Mouse (Mus musculus): ENCODE measurements around the gene Fez1. TPM values are rescaled to one million over a fixed set of nuclear protein-coding genes. Genes with fewer than 3 reads are reported as not detected.

Gene Fez1
- polyA plus RNA-seq, 1 experiment from 2014 or later: 1.1 TPM

- H3K36me3 ChIP-seq: no peaks in the 10 kb centered on the region
- H3K9ac ChIP-seq: no peak overlapping the region
- WGBS (ENCODE audit: insufficient replicate concordance): 39% methylated on average over 3 of the region's 3 CpGs
- no peaks in the 10 kb centered on the region for H3K4me1 ChIP-seq (replicated peaks)
- ATAC-seq (ENCODE audit: low read depth) (no peak), DNase-seq (no peak)
- peaks cover 33% of the 10 kb centered on the region for H3K27me3 ChIP-seq
- no peak overlapping the region for H3K4me2 ChIP-seq
- no peak overlapping the region for H3K4me3 ChIP-seq (replicated peaks)
- H3K27ac ChIP-seq: no peak overlapping the region
- no peaks in the 10 kb centered on the region for H3K9me3 ChIP-seq (replicated peaks)
Observed at GRCm38 (mm10) chr9:36833914-36834313, 12.2 kb downstream of the Fez1 start.

- H3K4me3 ChIP-seq (replicated peaks): no peak overlapping the region
- H3K9me3 ChIP-seq (replicated peaks): no peaks in the 10 kb centered on the region
- H3K27me3 ChIP-seq: no peaks in the 10 kb centered on the region
- H3K36me3 ChIP-seq: no peaks in the 10 kb centered on the region
- H3K4me1 ChIP-seq (replicated peaks): no peaks in the 10 kb centered on the region
- H3K9ac ChIP-seq: no peak overlapping the region
- no peak overlapping the region for H3K27ac ChIP-seq
- no peak for ATAC-seq (ENCODE audit: low read depth)
- no peak overlapping the region for H3K4me2 ChIP-seq
- WGBS (ENCODE audit: insufficient replicate concordance): 40% methylated on average over 4 of the region's 4 CpGs
- no peak for DNase-seq
Observed at GRCm38 (mm10) chr9:36846346-36846745, 24.7 kb downstream of the Fez1 start.

- no peaks in the 10 kb centered on the region for H3K4me1 ChIP-seq (replicated peaks)
- H3K9me3 ChIP-seq (replicated peaks): no peaks in the 10 kb centered on the region
- H3K27ac ChIP-seq: no peak overlapping the region
- 58% methylated on average over 2 of the region's 2 CpGs for WGBS (ENCODE audit: insufficient replicate concordance)
- no peak for ATAC-seq (ENCODE audit: low read depth)
- no peak overlapping the region for H3K9ac ChIP-seq
- H3K4me2 ChIP-seq: no peak overlapping the region
- no peak for DNase-seq
- no peaks in the 10 kb centered on the region for H3K27me3 ChIP-seq
- H3K4me3 ChIP-seq (replicated peaks): no peak overlapping the region
- H3K36me3 ChIP-seq: no peaks in the 10 kb centered on the region
Observed at GRCm38 (mm10) chr9:36848661-36849060, 27.0 kb downstream of the Fez1 start.

- Histone ChIP-seq H3K27me3 (no peaks in the 10 kb centered on the region), H3K4me1 (replicated peaks) (no peaks in the 10 kb centered on the region), H3K27ac (no peak overlapping the region), H3K9ac (no peak overlapping the region), H3K9me3 (replicated peaks) (no peaks in the 10 kb centered on the region), H3K4me3 (replicated peaks) (no peak overlapping the region), H3K4me2 (no peak overlapping the region), H3K36me3 (no peaks in the 10 kb centered on the region)
- WGBS (ENCODE audit: insufficient replicate concordance): 45% methylated on average over 1 of the region's 1 CpGs
- DNase-seq (no peak), ATAC-seq (ENCODE audit: low read depth) (no peak)
Observed at GRCm38 (mm10) chr9:36850091-36850490, 28.4 kb downstream of the Fez1 start.

GRCm38 (mm10) chr9:36852175-36852574 is 30.5 kb downstream of the Fez1 start:
- H3K9me3 ChIP-seq (replicated peaks): no peaks in the 10 kb centered on the region
- no peaks in the 10 kb centered on the region for H3K27me3 ChIP-seq
- WGBS (ENCODE audit: insufficient replicate concordance): 47% methylated on average over 2 of the region's 2 CpGs
- H3K4me2 ChIP-seq: no peak overlapping the region
- H3K27ac ChIP-seq: no peak overlapping the region
- ATAC-seq (ENCODE audit: low read depth) (no peak), DNase-seq (no peak)
- no peaks in the 10 kb centered on the region for H3K4me1 ChIP-seq (replicated peaks)
- no peak overlapping the region for H3K4me3 ChIP-seq (replicated peaks)
- H3K36me3 ChIP-seq: no peaks in the 10 kb centered on the region
- no peak overlapping the region for H3K9ac ChIP-seq

GRCm38 (mm10) chr9:36856351-36856750 is 34.7 kb downstream of the Fez1 start:
- H3K9me3 ChIP-seq (replicated peaks): no peaks in the 10 kb centered on the region
- DNase-seq (no peak), ATAC-seq (ENCODE audit: low read depth) (no peak)
- no peak overlapping the region for H3K4me3 ChIP-seq (replicated peaks)
- no peaks in the 10 kb centered on the region for H3K36me3 ChIP-seq
- H3K27me3 ChIP-seq: no peaks in the 10 kb centered on the region
- H3K27ac ChIP-seq: no peak overlapping the region
- WGBS (ENCODE audit: insufficient replicate concordance): 52% methylated on average over 2 of the region's 2 CpGs
- peaks cover 2% of the 10 kb centered on the region; the same call in 1 of the 2 replicates for H3K4me1 ChIP-seq (replicated peaks)
- no peak overlapping the region for H3K4me2 ChIP-seq
- no peak overlapping the region for H3K9ac ChIP-seq

- Histone ChIP-seq H3K4me3 (replicated peaks) (no peak overlapping the region), H3K9ac (no peak overlapping the region), H3K4me1 (replicated peaks) (peaks cover 2% of the 10 kb centered on the region; the same call in 1 of the 2 replicates), H3K27ac (no peak overlapping the region), H3K9me3 (replicated peaks) (no peaks in the 10 kb centered on the region), H3K27me3 (no peaks in the 10 kb centered on the region), H3K36me3 (no peaks in the 10 kb centered on the region), H3K4me2 (no peak overlapping the region)
- DNase-seq: no peak
- WGBS (ENCODE audit: insufficient replicate concordance): 24% methylated on average over 8 of the region's 8 CpGs
- no peak for ATAC-seq (ENCODE audit: low read depth)
Observed at GRCm38 (mm10) chr9:36857476-36858117, 35.9 kb downstream of the Fez1 start.

GRCm38 (mm10) chr9:36858677-36859076 is 37.0 kb downstream of the Fez1 start:
- peaks cover 2% of the 10 kb centered on the region; the same call in 1 of the 2 replicates for H3K4me1 ChIP-seq (replicated peaks)
- no peak for ATAC-seq (ENCODE audit: low read depth)
- H3K4me2 ChIP-seq: no peak overlapping the region
- WGBS (ENCODE audit: insufficient replicate concordance): 40% methylated on average over 4 of the region's 4 CpGs
- no peaks in the 10 kb centered on the region for H3K9me3 ChIP-seq (replicated peaks)
- no peaks in the 10 kb centered on the region for H3K27me3 ChIP-seq
- DNase-seq: no peak
- no peaks in the 10 kb centered on the region for H3K36me3 ChIP-seq
- no peak overlapping the region for H3K27ac ChIP-seq
- H3K4me3 ChIP-seq (replicated peaks): no peak overlapping the region
- no peak overlapping the region for H3K9ac ChIP-seq

GRCm38 (mm10) chr9:36862576-36862975 is 40.9 kb downstream of the Fez1 start:
- DNase-seq (no peak), ATAC-seq (ENCODE audit: low read depth) (no peak)
- H3K36me3 ChIP-seq: no peaks in the 10 kb centered on the region
- no peak overlapping the region for H3K9ac ChIP-seq
- no peaks in the 10 kb centered on the region for H3K9me3 ChIP-seq (replicated peaks)
- 28% methylated on average over 2 of the region's 2 CpGs for WGBS (ENCODE audit: insufficient replicate concordance)
- H3K4me1 ChIP-seq (replicated peaks): no peaks in the 10 kb centered on the region; the same call in 1 of the 2 replicates
- H3K27ac ChIP-seq: no peak overlapping the region
- no peaks in the 10 kb centered on the region for H3K27me3 ChIP-seq
- no peak overlapping the region for H3K4me3 ChIP-seq (replicated peaks)
- no peak overlapping the region for H3K4me2 ChIP-seq

- Histone ChIP-seq H3K9me3 (replicated peaks) (no peaks in the 10 kb centered on the region), H3K36me3 (no peaks in the 10 kb centered on the region), H3K9ac (no peak overlapping the region), H3K27me3 (no peaks in the 10 kb centered on the region), H3K4me3 (replicated peaks) (no peak overlapping the region), H3K4me2 (no peak overlapping the region), H3K27ac (no peak overlapping the region), H3K4me1 (replicated peaks) (no peaks in the 10 kb centered on the region)
- WGBS (ENCODE audit: insufficient replicate concordance): 27% methylated on average over 3 of the region's 3 CpGs
- no peak for DNase-seq
- ATAC-seq (ENCODE audit: low read depth): no peak
Observed at GRCm38 (mm10) chr9:36863694-36864093, 42.0 kb downstream of the Fez1 start.

GRCm38 (mm10) chr9:36864862-36865813 is 43.5 kb downstream of the Fez1 start:
- H3K9me3 ChIP-seq (replicated peaks): no peaks in the 10 kb centered on the region
- no peak overlapping the region for H3K4me3 ChIP-seq (replicated peaks)
- H3K4me2 ChIP-seq: no peak overlapping the region
- ATAC-seq (ENCODE audit: low read depth) (no peak), DNase-seq (no peak)
- 42% methylated on average over 4 of the region's 4 CpGs for WGBS (ENCODE audit: insufficient replicate concordance)
- H3K36me3 ChIP-seq: no peaks in the 10 kb centered on the region
- no peaks in the 10 kb centered on the region for H3K4me1 ChIP-seq (replicated peaks)
- H3K27me3 ChIP-seq: no peaks in the 10 kb centered on the region
- H3K27ac ChIP-seq: no peak overlapping the region
- no peak overlapping the region for H3K9ac ChIP-seq
